Mouse (Mus musculus) forebrain, embryonic 13.5 days (tissue): ENCODE measurements around the gene Fabp6. TPM values are rescaled to one million over a fixed set of nuclear protein-coding genes. Genes with fewer than 3 reads are reported as not detected.

Source experiments
- ATAC-seq: fragments of 200-750 bp; cut with Nextera tagmentation; 2 replicates; pipeline ENCODE4 v1.8.0; 2017
- H3K27ac ChIP-seq: fragments of 300-500 bp; sonication (generic); 2 replicates; pipeline ENCODE4 v1.5.1; 2015; ENCODE audit warnings: inconsistent platforms, mild to moderate bottlenecking, moderate library complexity
- H3K27me3 ChIP-seq: fragments of 300-500 bp; sonication (generic); 2 replicates; pipeline ENCODE4 v1.6.1; 2015; ENCODE audit warnings: mild to moderate bottlenecking, inconsistent platforms
- H3K36me3 ChIP-seq: fragments of 300-500 bp; sonication (generic); 2 replicates; pipeline ENCODE4 v1.6.1; 2015; ENCODE audit warnings: mild to moderate bottlenecking, inconsistent platforms; ENCODE audit not compliant: poor library complexity, severe bottlenecking
- H3K4me1 ChIP-seq: fragments of 300-500 bp; sonication (generic); 2 replicates; pipeline ENCODE4 v1.6.1; 2015; ENCODE audit warnings: inconsistent platforms
- H3K4me2 ChIP-seq: fragments of 300-500 bp; sonication (generic); 2 replicates; pipeline ENCODE4 v1.6.1; 2015; ENCODE audit warnings: inconsistent platforms, mild to moderate bottlenecking, moderate library complexity
- H3K4me3 ChIP-seq: fragments of 300-500 bp; sonication (generic); 2 replicates; pipeline ENCODE4 v1.5.1; 2015; ENCODE audit warnings: mild to moderate bottlenecking, inconsistent platforms
- H3K9ac ChIP-seq: fragments of 300-500 bp; sonication (generic); 2 replicates; pipeline ENCODE4 v1.6.1; 2015; ENCODE audit warnings: mild to moderate bottlenecking, inconsistent platforms
- H3K9me3 ChIP-seq: fragments of 300-500 bp; sonication (generic); replicated peaks from 2 replicates; pipeline ENCODE4 v1.6.1; 2016; ENCODE audit warnings: inconsistent platforms
- WGBS: fragments of 180-500 bp; shearing (Covaris S2); methylation state at CpG from one replicate; pipeline ENCODE4 v1.1.7; 2015; 5-methylcytosine and 5-hydroxymethylcytosine counted together
- polyA plus RNA-seq: library from polyadenylated mRNA; unstranded; fragments of >200 nt; fragmentation: Nextera tagmentation; extraction: Ambion mirVana; gene quantifications from 2 replicates; pipeline ENCODE4 v1.2.1, GENCODE M21; 2015

Gene Fabp6
- polyA plus RNA-seq, 1 experiment from 2014 or later = not detected

GRCm38 (mm10) chr11:43624341-43624740, 23.0 kb upstream of the Fabp6 start:
- H3K4me1 ChIP-seq = peaks cover 16% of the 10 kb centered on the region
- WGBS = 100% methylated on average over 1 of the region's 1 CpGs
- no peak overlapping the region for H3K9ac ChIP-seq

GRCm38 (mm10) chr11:43621769-43622168, 20.4 kb upstream of the Fabp6 start:
- Histone ChIP-seq H3K27ac (no peak overlapping the region), H3K36me3 (no peaks in the 10 kb centered on the region), H3K9me3 (no peaks in the 10 kb centered on the region), H3K4me2 (no peak overlapping the region), H3K4me1 (peaks cover 15% of the 10 kb centered on the region), H3K4me3 (no peak overlapping the region), H3K27me3 (no peaks in the 10 kb centered on the region), H3K9ac (no peak overlapping the region)
- WGBS = 88% methylated on average over 5 of the region's 5 CpGs
- no peak for ATAC-seq

More at GRCm38 (mm10) chr11:43624341-43624740, 23.0 kb upstream of the Fabp6 start:
- H3K27me3 ChIP-seq = no peaks in the 10 kb centered on the region
- no peak overlapping the region for H3K27ac ChIP-seq
- no peak overlapping the region for H3K4me2 ChIP-seq
- no peaks in the 10 kb centered on the region for H3K36me3 ChIP-seq
- no peak overlapping the region for H3K4me3 ChIP-seq
- no peak for ATAC-seq
- H3K9me3 ChIP-seq = no peaks in the 10 kb centered on the region

GRCm38 (mm10) chr11:43618403-43618802, 17.1 kb upstream of the Fabp6 start:
- no peak overlapping the region for H3K4me2 ChIP-seq
- ATAC-seq = peak; percentile 71
- 55% methylated on average over 7 of the region's 7 CpGs for WGBS
- no peak overlapping the region for H3K4me3 ChIP-seq
- no peak overlapping the region for H3K9ac ChIP-seq
- H3K27me3 ChIP-seq = no peaks in the 10 kb centered on the region
- H3K9me3 ChIP-seq = no peaks in the 10 kb centered on the region; the same call in 1 of the 2 replicates
- peaks cover 6% of the 10 kb centered on the region for H3K4me1 ChIP-seq
- no peaks in the 10 kb centered on the region for H3K36me3 ChIP-seq
- H3K27ac ChIP-seq = no peak overlapping the region; the same call in 1 of the 2 replicates

GRCm38 (mm10) chr11:43617924-43618323, 16.6 kb upstream of the Fabp6 start:
- WGBS = 45% methylated on average over 5 of the region's 5 CpGs

GRCm38 (mm10) chr11:43612834-43613488, 11.6 kb upstream of the Fabp6 start:
- H3K27ac ChIP-seq = peak overlapping the region; percentile 71
- H3K4me2 ChIP-seq = no peak overlapping the region
- 19% methylated on average over 12 of the region's 12 CpGs for WGBS
- peak overlapping the region; percentile 45; the same call in 1 of the 2 replicates for H3K9ac ChIP-seq
- no peaks in the 10 kb centered on the region for H3K27me3 ChIP-seq
- H3K36me3 ChIP-seq = no peaks in the 10 kb centered on the region
- H3K4me3 ChIP-seq = no peak overlapping the region
- no peaks in the 10 kb centered on the region; the same call in 1 of the 2 replicates for H3K9me3 ChIP-seq
- ATAC-seq = peak; percentile 90
- peaks cover 25% of the 10 kb centered on the region for H3K4me1 ChIP-seq

More at GRCm38 (mm10) chr11:43617924-43618323, 16.6 kb upstream of the Fabp6 start:
- Histone ChIP-seq H3K9ac (no peak overlapping the region), H3K9me3 (no peaks in the 10 kb centered on the region; the same call in 1 of the 2 replicates), H3K4me2 (no peak overlapping the region), H3K36me3 (no peaks in the 10 kb centered on the region), H3K27me3 (no peaks in the 10 kb centered on the region), H3K4me3 (no peak overlapping the region), H3K27ac (no peak overlapping the region; the same call in 1 of the 2 replicates), H3K4me1 (peaks cover 7% of the 10 kb centered on the region)
- 0 out of 2 replicates have a peak, but pooled peaks have one; percentile 22 for ATAC-seq

- H3K4me2 ChIP-seq = no peak overlapping the region
- peaks cover 24% of the 10 kb centered on the region for H3K4me1 ChIP-seq
- H3K4me3 ChIP-seq = no peak overlapping the region
- no peaks in the 10 kb centered on the region; the same call in 1 of the 2 replicates for H3K9me3 ChIP-seq
- WGBS = 71% methylated on average over 5 of the region's 5 CpGs
- H3K9ac ChIP-seq = no peak overlapping the region; the same call in 1 of the 2 replicates
- no peaks in the 10 kb centered on the region for H3K27me3 ChIP-seq
- no peaks in the 10 kb centered on the region for H3K36me3 ChIP-seq
- no peak overlapping the region for H3K27ac ChIP-seq
- ATAC-seq = no peak
Observed at GRCm38 (mm10) chr11:43610662-43611033, 9.3 kb upstream of the Fabp6 start.

GRCm38 (mm10) chr11:43610006-43610661, 8.8 kb upstream of the Fabp6 start:
- Histone ChIP-seq H3K9ac (no peak overlapping the region; the same call in 1 of the 2 replicates), H3K4me3 (no peak overlapping the region), H3K27me3 (no peaks in the 10 kb centered on the region), H3K36me3 (no peaks in the 10 kb centered on the region), H3K27ac (no peak overlapping the region), H3K4me2 (no peak overlapping the region), H3K4me1 (peaks cover 24% of the 10 kb centered on the region), H3K9me3 (no peaks in the 10 kb centered on the region)
- 39% methylated on average over 10 of the region's 10 CpGs for WGBS
- no peak for ATAC-seq

- ATAC-seq = no peak
- no peak overlapping the region for H3K27ac ChIP-seq
- WGBS = 33% methylated on average over 3 of the region's 3 CpGs
Observed at GRCm38 (mm10) chr11:43608440-43608839, 7.1 kb upstream of the Fabp6 start.

GRCm38 (mm10) chr11:43605859-43606258, 4.5 kb upstream of the Fabp6 start:
- no peaks in the 10 kb centered on the region for H3K36me3 ChIP-seq
- no peaks in the 10 kb centered on the region for H3K27me3 ChIP-seq
- ATAC-seq = no peak
- no peak overlapping the region for H3K27ac ChIP-seq
- 87% methylated on average over 6 of the region's 6 CpGs for WGBS
- no peak overlapping the region for H3K4me3 ChIP-seq
- no peak overlapping the region for H3K9ac ChIP-seq
- H3K4me2 ChIP-seq = no peak overlapping the region
- H3K4me1 ChIP-seq = peaks cover 18% of the 10 kb centered on the region
- no peaks in the 10 kb centered on the region for H3K9me3 ChIP-seq

More at GRCm38 (mm10) chr11:43608440-43608839, 7.1 kb upstream of the Fabp6 start:
- Histone ChIP-seq H3K4me3 (no peak overlapping the region), H3K9ac (no peak overlapping the region), H3K9me3 (no peaks in the 10 kb centered on the region), H3K4me1 (peaks cover 24% of the 10 kb centered on the region), H3K4me2 (no peak overlapping the region), H3K27me3 (no peaks in the 10 kb centered on the region), H3K36me3 (no peaks in the 10 kb centered on the region)

GRCm38 (mm10) chr11:43604891-43605290, 3.6 kb upstream of the Fabp6 start:
- Histone ChIP-seq H3K36me3 (no peaks in the 10 kb centered on the region), H3K9ac (no peak overlapping the region), H3K27me3 (no peaks in the 10 kb centered on the region), H3K4me3 (no peak overlapping the region), H3K4me1 (peaks cover 10% of the 10 kb centered on the region), H3K27ac (no peak overlapping the region), H3K4me2 (no peak overlapping the region), H3K9me3 (no peaks in the 10 kb centered on the region)
- 96% methylated on average over 6 of the region's 6 CpGs for WGBS
- no peak for ATAC-seq

- no peak overlapping the region for H3K27ac ChIP-seq
- H3K4me3 ChIP-seq = no peak overlapping the region
- WGBS = 91% methylated on average over 2 of the region's 2 CpGs
- no peaks in the 10 kb centered on the region for H3K9me3 ChIP-seq
- no peaks in the 10 kb centered on the region for H3K36me3 ChIP-seq
- H3K9ac ChIP-seq = no peak overlapping the region
- H3K4me2 ChIP-seq = no peak overlapping the region
- ATAC-seq = no peak
- H3K4me1 ChIP-seq = peaks cover 8% of the 10 kb centered on the region; the same call in 1 of the 2 replicates
- no peaks in the 10 kb centered on the region for H3K27me3 ChIP-seq
Observed at GRCm38 (mm10) chr11:43604207-43604606, 2.9 kb upstream of the Fabp6 start.

GRCm38 (mm10) chr11:43589530-43590072, 11.7 kb downstream of the Fabp6 start:
- H3K9ac ChIP-seq = no peak overlapping the region

More at GRCm38 (mm10) chr11:43589530-43590072, 11.7 kb downstream of the Fabp6 start:
- 69% methylated on average over 6 of the region's 6 CpGs for WGBS
- no peak overlapping the region for H3K4me2 ChIP-seq
- no peaks in the 10 kb centered on the region for H3K27me3 ChIP-seq
- no peak for ATAC-seq
- no peak overlapping the region for H3K4me3 ChIP-seq
- H3K9me3 ChIP-seq = no peaks in the 10 kb centered on the region
- peaks cover 25% of the 10 kb centered on the region for H3K36me3 ChIP-seq
- peaks cover 4% of the 10 kb centered on the region; the same call in 1 of the 2 replicates for H3K4me1 ChIP-seq
- H3K27ac ChIP-seq = no peak overlapping the region
